Mouse (Mus musculus): ENCODE data around the gene Nipal4. TPM values are rescaled to one million over a fixed set of nuclear protein-coding genes. Genes with fewer than 3 reads are reported as not detected.

The Nipal4 gene
- polyA plus RNA-seq, 1 experiment from 2014 or later = 1.6 TPM

GRCm38 (mm10) chr11:46122875-46123274 lies 43.4 kb downstream of the Nipal4 start:
- no peak for DNase-seq (ENCODE audit: extremely low spot score, low spot score)
- no peak overlapping the region for H3K4me3 ChIP-seq
- no peaks in the 10 kb centered on the region for H3K9me3 ChIP-seq
- 95% methylated on average over 4 of the region's 4 CpGs for WGBS
- no peaks in the 10 kb centered on the region for H3K27me3 ChIP-seq (ENCODE audit: poor library complexity, severe bottlenecking)
- H3K4me1 ChIP-seq = peaks cover 9% of the 10 kb centered on the region; the same call in 1 of the 2 replicates
- no peak overlapping the region for H3K27ac ChIP-seq
- H3K36me3 ChIP-seq (replicated peaks) = peaks cover 10% of the 10 kb centered on the region; the same call in 1 of the 2 replicates

- H3K9me3 ChIP-seq = no peaks in the 10 kb centered on the region
- WGBS = 88% methylated on average over 4 of the region's 4 CpGs
- 0 out of 2 replicates have a peak, but pooled peaks cover 10% of the 10 kb centered on the region for H3K36me3 ChIP-seq (replicated peaks)
- no peak for DNase-seq (ENCODE audit: extremely low spot score, low spot score)
- H3K4me1 ChIP-seq = peaks cover 9% of the 10 kb centered on the region; the same call in 1 of the 2 replicates
- no peaks in the 10 kb centered on the region for H3K27me3 ChIP-seq (ENCODE audit: poor library complexity, severe bottlenecking)
- no peak overlapping the region for H3K4me3 ChIP-seq
- no peak overlapping the region for H3K27ac ChIP-seq
Observed at GRCm38 (mm10) chr11:46121666-46122065, 44.6 kb downstream of the Nipal4 start.

- Histone ChIP-seq H3K36me3 (replicated peaks) (0 out of 2 replicates have a peak, but pooled peaks cover 10% of the 10 kb centered on the region), H3K9me3 (no peaks in the 10 kb centered on the region), H3K4me3 (no peak overlapping the region), H3K27me3 (ENCODE audit: poor library complexity, severe bottlenecking) (no peaks in the 10 kb centered on the region), H3K4me1 (peaks cover 9% of the 10 kb centered on the region; the same call in 1 of the 2 replicates), H3K27ac (0 out of 2 replicates have a peak overlapping the region, but pooled peaks have one; percentile 35)
- no peak for DNase-seq (ENCODE audit: extremely low spot score, low spot score)
- 84% methylated on average over 10 of the region's 10 CpGs for WGBS
Observed at GRCm38 (mm10) chr11:46120084-46120483, 46.2 kb downstream of the Nipal4 start.

GRCm38 (mm10) chr11:46119624-46120023 lies 46.7 kb downstream of the Nipal4 start:
- Histone ChIP-seq H3K36me3 (replicated peaks) (0 out of 2 replicates have a peak, but pooled peaks cover 10% of the 10 kb centered on the region), H3K9me3 (no peaks in the 10 kb centered on the region), H3K4me1 (peaks cover 13% of the 10 kb centered on the region; the same call in 1 of the 2 replicates), H3K4me3 (no peak overlapping the region), H3K27ac (no peak overlapping the region), H3K27me3 (ENCODE audit: poor library complexity, severe bottlenecking) (no peaks in the 10 kb centered on the region)
- WGBS = 22% methylated on average over 4 of the region's 4 CpGs
- no peak for DNase-seq (ENCODE audit: extremely low spot score, low spot score)

- 95% methylated on average over 2 of the region's 2 CpGs for WGBS
- Histone ChIP-seq H3K27me3 (ENCODE audit: poor library complexity, severe bottlenecking) (no peaks in the 10 kb centered on the region), H3K27ac (no peak overlapping the region), H3K4me3 (no peak overlapping the region), H3K4me1 (peaks cover 13% of the 10 kb centered on the region; the same call in 1 of the 2 replicates), H3K36me3 (replicated peaks) (0 out of 2 replicates have a peak, but pooled peaks cover 2% of the 10 kb centered on the region), H3K9me3 (no peaks in the 10 kb centered on the region)
- no peak for DNase-seq (ENCODE audit: extremely low spot score, low spot score)
Observed at GRCm38 (mm10) chr11:46116510-46116909, 49.8 kb downstream of the Nipal4 start.

- Histone ChIP-seq H3K27ac (no peak overlapping the region), H3K36me3 (replicated peaks) (no peaks in the 10 kb centered on the region), H3K9me3 (no peaks in the 10 kb centered on the region), H3K4me1 (peaks cover 13% of the 10 kb centered on the region; the same call in 1 of the 2 replicates), H3K4me3 (no peak overlapping the region), H3K27me3 (ENCODE audit: poor library complexity, severe bottlenecking) (no peaks in the 10 kb centered on the region)
- DNase-seq (ENCODE audit: extremely low spot score, low spot score) = no peak
- 88% methylated on average over 9 of the region's 9 CpGs for WGBS
Observed at GRCm38 (mm10) chr11:46115411-46116173, 50.7 kb downstream of the Nipal4 start.

- Histone ChIP-seq H3K9me3 (no peaks in the 10 kb centered on the region), H3K36me3 (replicated peaks) (no peaks in the 10 kb centered on the region), H3K4me3 (no peak overlapping the region), H3K27me3 (ENCODE audit: poor library complexity, severe bottlenecking) (no peaks in the 10 kb centered on the region), H3K27ac (no peak overlapping the region), H3K4me1 (peaks cover 13% of the 10 kb centered on the region; the same call in 1 of the 2 replicates)
- 68% methylated on average over 4 of the region's 4 CpGs for WGBS
- no peak for DNase-seq (ENCODE audit: extremely low spot score, low spot score)
Observed at GRCm38 (mm10) chr11:46115011-46115410, 51.3 kb downstream of the Nipal4 start.

- no peaks in the 10 kb centered on the region for H3K9me3 ChIP-seq
- no peaks in the 10 kb centered on the region for H3K27me3 ChIP-seq (ENCODE audit: poor library complexity, severe bottlenecking)
- WGBS = 91% methylated on average over 7 of the region's 7 CpGs
- H3K4me1 ChIP-seq = 0 out of 2 replicates have a peak, but pooled peaks cover 7% of the 10 kb centered on the region
- no peak overlapping the region for H3K27ac ChIP-seq
- no peak for DNase-seq (ENCODE audit: extremely low spot score, low spot score)
- no peak overlapping the region for H3K4me3 ChIP-seq
- no peaks in the 10 kb centered on the region for H3K36me3 ChIP-seq (replicated peaks)
Observed at GRCm38 (mm10) chr11:46114221-46114620, 52.1 kb downstream of the Nipal4 start.

- H3K27ac ChIP-seq = no peak overlapping the region
- H3K9me3 ChIP-seq = no peaks in the 10 kb centered on the region
- WGBS = 85% methylated on average over 3 of the region's 3 CpGs
- H3K4me1 ChIP-seq = 0 out of 2 replicates have a peak, but pooled peaks cover 4% of the 10 kb centered on the region
- H3K36me3 ChIP-seq (replicated peaks) = no peaks in the 10 kb centered on the region
- no peak for DNase-seq (ENCODE audit: extremely low spot score, low spot score)
- no peak overlapping the region for H3K4me3 ChIP-seq
- H3K27me3 ChIP-seq (ENCODE audit: poor library complexity, severe bottlenecking) = no peaks in the 10 kb centered on the region
Observed at GRCm38 (mm10) chr11:46113211-46113610, 53.1 kb downstream of the Nipal4 start.

GRCm38 (mm10) chr11:46110945-46111287 lies 55.4 kb downstream of the Nipal4 start:
- H3K4me3 ChIP-seq = no peak overlapping the region
- H3K27me3 ChIP-seq (ENCODE audit: poor library complexity, severe bottlenecking) = no peaks in the 10 kb centered on the region
- 0 out of 2 replicates have a peak, but pooled peaks cover 2% of the 10 kb centered on the region for H3K36me3 ChIP-seq (replicated peaks)
- DNase-seq (ENCODE audit: extremely low spot score, low spot score) = no peak
- WGBS = 93% methylated on average over 1 of the region's 1 CpGs
- no peak overlapping the region for H3K27ac ChIP-seq
- no peaks in the 10 kb centered on the region for H3K9me3 ChIP-seq
- 0 out of 2 replicates have a peak, but pooled peaks cover 4% of the 10 kb centered on the region for H3K4me1 ChIP-seq

GRCm38 (mm10) chr11:46110156-46110944 lies 56.0 kb downstream of the Nipal4 start:
- 0 out of 2 replicates have a peak, but pooled peaks cover 2% of the 10 kb centered on the region for H3K36me3 ChIP-seq (replicated peaks)
- H3K4me3 ChIP-seq = no peak overlapping the region
- no peaks in the 10 kb centered on the region for H3K27me3 ChIP-seq (ENCODE audit: poor library complexity, severe bottlenecking)
- no peak overlapping the region for H3K27ac ChIP-seq
- no peaks in the 10 kb centered on the region for H3K9me3 ChIP-seq
- WGBS = 88% methylated on average over 8 of the region's 8 CpGs
- no peak for DNase-seq (ENCODE audit: extremely low spot score, low spot score)
- 0 out of 2 replicates have a peak, but pooled peaks cover 4% of the 10 kb centered on the region for H3K4me1 ChIP-seq

GRCm38 (mm10) chr11:46109206-46109605 lies 57.1 kb downstream of the Nipal4 start:
- Histone ChIP-seq H3K27me3 (ENCODE audit: poor library complexity, severe bottlenecking) (no peaks in the 10 kb centered on the region), H3K4me3 (no peak overlapping the region), H3K27ac (no peak overlapping the region), H3K36me3 (replicated peaks) (0 out of 2 replicates have a peak, but pooled peaks cover 2% of the 10 kb centered on the region), H3K9me3 (no peaks in the 10 kb centered on the region), H3K4me1 (no peaks in the 10 kb centered on the region)
- 90% methylated on average over 5 of the region's 5 CpGs for WGBS
- no peak for DNase-seq (ENCODE audit: extremely low spot score, low spot score)

All from forebrain, embryonic 10.5 days (tissue).